Mouse (Mus musculus) stomach, postnatal 0 days (tissue): Measurements from ENCODE around the gene Bbs10.

Source experiments
- CTCF ChIP-seq: IDR thresholded peaks from 2 replicates; pipeline ENCODE4 v1.5.1; 2016; ENCODE audit warnings: antibody characterized with exemption, low read depth, mild to moderate bottlenecking, moderate library complexity
- EP300 ChIP-seq: optimal IDR thresholded peaks from 2 replicates; pipeline ENCODE3; 2016; ENCODE audit warnings: antibody characterized with exemption

- no peak for TF ChIP-seq CTCF
- no peak for TF ChIP-seq EP300
Observed at GRCm38 (mm10) chr10:111341761-111342160, 43.3 kb downstream of the Bbs10 start.
